Mouse (Mus musculus) ES-E14 (cell line): Measurements from ENCODE around the gene Hdac11. TPM values are rescaled to one million over a fixed set of nuclear protein-coding genes. Genes with fewer than 3 reads are reported as not detected.

Source experiments
- DNase-seq: peaks from one replicate; pipeline ENCODE4 v3.0.0-alpha.2; 2013; ENCODE audit warnings: low read depth, low spot score
- H3K27ac ChIP-seq: 2 replicates; pipeline ENCODE4 v1.5.1; 2012; ENCODE audit warnings: low read depth, mild to moderate bottlenecking, low read length, moderate library complexity, mixed read lengths; ENCODE audit not compliant: poor library complexity, insufficient read depth, severe bottlenecking
- H3K36me3 ChIP-seq: 2 replicates; pipeline ENCODE4 v1.6.1; 2012; ENCODE audit warnings: mild to moderate bottlenecking, low read length, moderate library complexity, mixed read lengths; ENCODE audit not compliant: control insufficient read depth, poor library complexity, insufficient read depth, severe bottlenecking
- H3K4me1 ChIP-seq, 2 experiments: fragments of 150-350 bp in 1 of 2; sonication (generic) in 1 of 2; 2 replicates each; pipeline ENCODE4 v1.6.1; 2012; ENCODE audit warnings: low read length in 2 of 2, mild to moderate bottlenecking in 1 of 2, mixed read lengths in 1 of 2; ENCODE audit not compliant: control insufficient read depth in 2 of 2, insufficient read depth in 2 of 2, poor library complexity in 1 of 2
- H3K4me3 ChIP-seq, 2 experiments: fragments of 150-350 bp in 1 of 2; sonication (generic) in 1 of 2; 2 replicates each; pipeline ENCODE4 v1.5.1; 2012; ENCODE audit warnings: low read length in 2 of 2, low read depth in 1 of 2, mild to moderate bottlenecking in 1 of 2, mixed read lengths in 1 of 2; ENCODE audit not compliant: insufficient read depth in 1 of 2, poor library complexity in 1 of 2, severe bottlenecking in 1 of 2
- H3K9ac ChIP-seq: 2 replicates; pipeline ENCODE4 v1.6.1; 2012; ENCODE audit warnings: low read depth, mild to moderate bottlenecking, low read length, mixed read lengths; ENCODE audit not compliant: poor library complexity, insufficient read depth, severe bottlenecking
- H3K9me3 ChIP-seq: fragments of 150-350 bp; sonication (generic); 2 replicates; pipeline ENCODE4 v1.6.1; 2012; ENCODE audit warnings: low read depth, mild to moderate bottlenecking, low read length; ENCODE audit not compliant: control insufficient read depth, insufficient read depth
- CHD2 ChIP-seq: IDR thresholded peaks from 2 replicates; pipeline ENCODE4 v1.6.1; 2014; ENCODE audit warnings: mild to moderate bottlenecking, low read depth, low read length, inconsistent platforms
- HCFC1 ChIP-seq: IDR thresholded peaks from 2 replicates; pipeline ENCODE4 v1.6.1; 2012; ENCODE audit warnings: low read length, inconsistent platforms, borderline replicate concordance; ENCODE audit not compliant: insufficient read depth
- MAFK ChIP-seq: IDR thresholded peaks from 2 replicates; pipeline ENCODE4 v1.6.1; 2014; ENCODE audit warnings: mild to moderate bottlenecking, low read depth, low read length, inconsistent platforms; ENCODE audit not compliant: insufficient read depth
- ZC3H11A ChIP-seq: IDR thresholded peaks from 2 replicates; pipeline ENCODE4 v1.6.1; 2012; ENCODE audit warnings: low read depth, mild to moderate bottlenecking, inconsistent platforms, low read length, borderline replicate concordance
- ZNF384 ChIP-seq: IDR thresholded peaks from 2 replicates; pipeline ENCODE4 v1.6.1; 2012; ENCODE audit warnings: low read depth, low read length, inconsistent platforms
- in situ Hi-C, 2 experiments: fragments of 600-800 bp; cut with MboI; formaldehyde crosslinking; loops; one replicate each; pipeline ENCODE4 v1.15.1; 2025; ENCODE audit warnings: low sequenced_read_pairs in 2 of 2, inconsistent platforms in 1 of 2; ENCODE audit not compliant: unreplicated experiment in 2 of 2
- total RNA-seq: library from RNA; depleted of rRNA; stranded (reverse); fragments of 300-350 nt; gene quantifications from 2 replicates; pipeline ENCODE4 v1.2.3, GENCODE M21; 2012

Gene Hdac11
- total RNA-seq, 1 experiment: 2.6 TPM

GRCm38 (mm10) chr6:91200429-91201188, 44.1 kb downstream of the Hdac11 start:
- Histone ChIP-seq H3K4me1 (no peaks in the 10 kb centered on the region), H3K9ac (no peak overlapping the region), H3K36me3 (no peaks in the 10 kb centered on the region), H3K4me3 (no peak overlapping the region), H3K9me3 (no peaks in the 10 kb centered on the region), H3K27ac (no peak overlapping the region)
- no peak for DNase-seq
- in situ Hi-C loops: no loop called here
- no peak for TF ChIP-seq CHD2
- no peak for TF ChIP-seq ZC3H11A
- no peak for TF ChIP-seq MAFK
- no peak for TF ChIP-seq HCFC1
- no peak for TF ChIP-seq ZNF384

GRCm38 (mm10) chr6:91201881-91202341, 45.4 kb downstream of the Hdac11 start:
- H3K4me1 ChIP-seq: no peaks in the 10 kb centered on the region
- no peaks in the 10 kb centered on the region for H3K36me3 ChIP-seq
- H3K9me3 ChIP-seq: no peaks in the 10 kb centered on the region
- no peak for DNase-seq
- H3K9ac ChIP-seq: no peak overlapping the region
- no peak overlapping the region for H3K4me3 ChIP-seq
- H3K27ac ChIP-seq: no peak overlapping the region
- TF ChIP-seq CHD2: no peak
- no peak for TF ChIP-seq ZC3H11A
- TF ChIP-seq MAFK: no peak
- no peak for TF ChIP-seq HCFC1
- no peak for TF ChIP-seq ZNF384
- in situ Hi-C loops: no loop called here

- TF ChIP-seq HCFC1: no peak
- TF ChIP-seq CHD2: no peak
- TF ChIP-seq ZC3H11A: no peak
- no peak for TF ChIP-seq ZNF384
- no peak for TF ChIP-seq MAFK
- H3K4me1 ChIP-seq: no peaks in the 10 kb centered on the region
- no peak overlapping the region for H3K27ac ChIP-seq
- DNase-seq: no peak
- H3K4me3 ChIP-seq: no peak overlapping the region
- no peaks in the 10 kb centered on the region for H3K9me3 ChIP-seq
- no peak overlapping the region for H3K9ac ChIP-seq
- no peaks in the 10 kb centered on the region for H3K36me3 ChIP-seq
- in situ Hi-C loops: no loop called here
Measured at GRCm38 (mm10) chr6:91202571-91202970, 46.1 kb downstream of the Hdac11 start.

- no peak for DNase-seq
- in situ Hi-C loops: no loop called here
- Histone ChIP-seq H3K4me1 (peaks cover 0 to 5% of the 10 kb centered on the region in 2 experiments; a peak in 1 of 4 replicates), H3K9ac (no peak overlapping the region), H3K9me3 (no peaks in the 10 kb centered on the region), H3K4me3 (no peak overlapping the region), H3K27ac (no peak overlapping the region), H3K36me3 (no peaks in the 10 kb centered on the region)
- TF ChIP-seq HCFC1: no peak
- no peak for TF ChIP-seq ZNF384
- TF ChIP-seq CHD2: no peak
- no peak for TF ChIP-seq MAFK
- no peak for TF ChIP-seq ZC3H11A
Measured at GRCm38 (mm10) chr6:91205346-91205745, 48.9 kb downstream of the Hdac11 start.
